Mouse (Mus musculus): Measurements from ENCODE around the gene Zfp2.
A peak's percentile ranks its signal among the peaks of the same experiment; 100 is the strongest.

Zfp2 gene

GRCm38 (mm10) chr11:50915671-50916320 is at the start of gene Zfp2:
Gene Zfp2 (minus strand): TSS chr11:50916165.
- DNase-seq (ENCODE audit: low spot score): peak; percentile 64

GRCm38 (mm10) chr11:50964886-50965285 is 48.9 kb upstream of the Zfp2 start:
- no peak for DNase-seq (ENCODE audit: low spot score)

- DNase-seq (ENCODE audit: low spot score): no peak
Observed at GRCm38 (mm10) chr11:50953665-50954064, 37.7 kb upstream of the Zfp2 start, which contains the start of gene Prop1. Gene Prop1 (minus strand): TSS chr11:50953765.

- DNase-seq (ENCODE audit: low spot score): no peak
Observed at GRCm38 (mm10) chr11:50952290-50952689, 36.3 kb upstream of the Zfp2 start.

GRCm38 (mm10) chr11:50943506-50943905 is 27.5 kb upstream of the Zfp2 start, which contains the start of gene 4933414I15Rik:
Gene 4933414I15Rik (minus strand): TSS chr11:50943765.
- DNase-seq (ENCODE audit: low spot score): no peak

GRCm38 (mm10) chr11:50942386-50942785 is 26.4 kb upstream of the Zfp2 start:
- no peak for DNase-seq (ENCODE audit: low spot score)

- no peak for DNase-seq (ENCODE audit: low spot score)
Observed at GRCm38 (mm10) chr11:50939621-50940366, 23.8 kb upstream of the Zfp2 start.

GRCm38 (mm10) chr11:50938435-50938834 is 22.5 kb upstream of the Zfp2 start:
- DNase-seq (ENCODE audit: low spot score): no peak

- no peak for DNase-seq (ENCODE audit: low spot score)
Observed at GRCm38 (mm10) chr11:50932040-50932439, 16.1 kb upstream of the Zfp2 start.

GRCm38 (mm10) chr11:50931451-50931866 is 15.5 kb upstream of the Zfp2 start, which contains the start of gene Zfp354b:
Gene Zfp354b (minus strand): TSS chr11:50931633.
- peak; percentile 5 for DNase-seq (ENCODE audit: low spot score)

GRCm38 (mm10) chr11:50931021-50931420 is 15.1 kb upstream of the Zfp2 start:
- no peak for DNase-seq (ENCODE audit: low spot score)

GRCm38 (mm10) chr11:50930469-50931014 is 14.6 kb upstream of the Zfp2 start:
- no peak for DNase-seq (ENCODE audit: low spot score)

- DNase-seq (ENCODE audit: low spot score): no peak
Observed at GRCm38 (mm10) chr11:50914461-50914860, 1.5 kb downstream of the Zfp2 start.

GRCm38 (mm10) chr11:50913301-50913700 is 2.7 kb downstream of the Zfp2 start:
- DNase-seq (ENCODE audit: low spot score): no peak

GRCm38 (mm10) chr11:50908136-50908535 is 7.8 kb downstream of the Zfp2 start:
- no peak for DNase-seq (ENCODE audit: low spot score)

- DNase-seq (ENCODE audit: low spot score): no peak
Observed at GRCm38 (mm10) chr11:50897359-50897758, 18.6 kb downstream of the Zfp2 start.

- DNase-seq (ENCODE audit: low spot score): no peak
Observed at GRCm38 (mm10) chr11:50892441-50892840, 23.5 kb downstream of the Zfp2 start.

- no peak for DNase-seq (ENCODE audit: low spot score)
Observed at GRCm38 (mm10) chr11:50887390-50888128, 28.4 kb downstream of the Zfp2 start, which contains the start of gene Zfp454. Gene Zfp454 (minus strand): TSS chr11:50887651.

- DNase-seq (ENCODE audit: low spot score): no peak
Observed at GRCm38 (mm10) chr11:50886933-50887293, 29.1 kb downstream of the Zfp2 start.

- no peak for DNase-seq (ENCODE audit: low spot score)
Observed at GRCm38 (mm10) chr11:50886231-50886932, 29.6 kb downstream of the Zfp2 start.

GRCm38 (mm10) chr11:50883756-50884155 is 32.2 kb downstream of the Zfp2 start:
- DNase-seq (ENCODE audit: low spot score): no peak

GRCm38 (mm10) chr11:50878641-50879040 is 37.3 kb downstream of the Zfp2 start:
- no peak for DNase-seq (ENCODE audit: low spot score)

Data from spleen, adult 12 weeks (tissue).